Mouse (Mus musculus) activated CD4-positive, CD25-positive, alpha-beta regulatory T cell (primary cell): ENCODE measurements around the gene Tfap4. TPM values are rescaled to one million over a fixed set of nuclear protein-coding genes. Genes with fewer than 3 reads are reported as not detected.

Experiments used
- polyA plus RNA-seq, 2 experiments: library from polyadenylated mRNA; unstranded; fragments of 100-300 nt; shearing (Covaris generic); gene quantifications; one replicate each; pipeline ENCODE4 v1.2.1; 2017

The Tfap4 gene
- polyA plus RNA-seq: 1 to 10 TPM; 1.3 to 1.9 TPM

DNA sequence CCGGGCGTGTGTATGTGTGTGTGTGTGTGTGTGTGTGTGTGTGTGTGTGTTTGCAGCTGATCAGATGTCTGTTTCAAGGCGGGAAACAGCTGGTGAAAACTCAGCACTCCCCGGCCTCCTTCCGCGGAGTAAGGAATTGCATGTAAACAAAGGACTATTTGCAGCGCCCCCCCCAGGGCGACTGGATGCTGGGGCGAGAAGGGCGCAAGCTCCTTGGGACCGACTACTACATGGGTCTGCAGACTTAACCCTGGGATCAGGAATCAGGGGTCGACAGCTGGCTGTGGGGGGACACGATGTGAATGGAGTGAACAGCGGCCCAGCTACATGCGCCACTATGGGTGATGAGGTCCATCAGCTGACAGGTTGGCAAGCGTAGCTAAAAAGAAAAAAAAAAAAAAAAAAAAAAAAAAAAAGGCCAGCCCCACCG lies at the start of gene Tfap4:
Gene Tfap4, minus strand, starts transcription at position 140 of the 430 bp plus-strand sequence.

DNA sequence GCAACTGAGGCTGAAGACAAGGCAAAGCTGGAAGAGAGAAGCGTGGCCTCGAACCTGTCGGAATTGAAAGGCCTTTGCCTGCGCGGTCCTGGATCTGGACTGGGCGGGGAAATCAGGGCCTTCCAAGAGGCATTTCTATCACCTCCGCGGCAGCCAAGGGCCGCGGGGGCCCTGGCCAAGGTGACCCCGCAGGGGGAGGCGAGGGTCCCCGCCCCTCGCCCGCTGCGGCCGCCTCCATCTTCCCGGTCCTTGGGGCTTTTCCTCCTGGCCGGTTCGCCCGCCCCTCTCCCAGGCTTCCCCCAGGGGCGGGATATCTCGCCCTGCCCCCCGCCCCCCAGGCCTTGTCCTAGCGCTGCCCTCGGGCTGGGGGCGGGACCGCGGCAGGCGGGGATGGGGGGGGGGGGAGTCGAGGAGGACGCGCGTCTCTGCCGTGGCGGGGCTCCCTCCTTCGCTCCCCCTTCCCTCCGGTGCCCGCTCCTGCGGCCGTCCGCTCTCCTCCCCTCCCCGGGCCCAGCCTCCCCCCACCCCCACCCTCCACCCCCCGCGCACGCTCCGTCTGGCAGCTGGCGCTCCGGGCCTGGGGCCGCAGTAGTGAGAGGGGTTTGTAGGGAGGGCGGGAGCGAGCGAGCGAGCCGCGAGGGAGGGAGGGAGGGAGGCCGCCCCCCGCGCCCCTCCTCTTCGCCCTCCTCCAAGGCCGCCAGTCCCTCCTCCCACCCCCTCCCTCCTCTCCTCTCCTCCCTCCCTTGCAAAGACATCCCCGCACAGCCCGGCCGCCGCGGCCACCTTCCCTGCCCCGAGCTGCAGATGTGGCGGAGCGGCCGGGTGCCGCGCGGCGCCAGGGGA lies 34.5 kb upstream of the Tfap4 start, which contains the start of gene Glis2:
Gene Glis2, plus strand, starts transcription at position 743 of the 843 bp plus-strand sequence.

DNA sequence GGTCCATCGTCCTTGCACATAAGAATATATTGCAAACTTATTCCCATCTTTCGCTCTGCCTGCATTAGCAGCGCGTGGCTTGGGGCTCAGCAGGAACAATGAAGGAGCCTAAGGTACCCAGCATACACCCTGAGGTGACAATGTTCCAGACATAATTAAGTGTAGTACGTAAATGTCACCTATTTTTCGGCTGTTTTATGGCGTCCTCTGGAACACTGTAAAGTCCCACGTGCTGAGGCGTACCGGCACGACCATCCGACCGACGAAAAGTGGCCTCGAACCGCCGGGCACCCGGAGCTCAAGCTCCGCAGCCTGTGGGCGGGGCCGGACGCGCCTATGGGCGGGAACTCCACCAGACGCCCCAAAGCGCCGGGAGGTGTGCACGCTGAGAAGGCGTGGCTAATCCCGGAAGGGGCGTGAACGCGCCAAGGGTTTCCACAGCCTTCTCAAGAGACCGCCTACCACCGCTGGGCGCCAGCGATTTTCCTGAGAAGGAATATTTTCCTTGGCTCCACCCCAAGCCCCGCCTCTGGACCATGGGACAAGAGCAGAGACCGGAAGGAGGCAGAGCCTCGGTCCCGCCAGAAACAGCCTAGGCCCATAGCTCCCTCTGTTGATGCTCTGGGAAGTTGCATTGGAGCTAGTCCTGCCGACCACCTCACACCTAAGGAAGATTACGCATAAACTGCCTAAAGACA lies 18.0 kb downstream of the Tfap4 start, which contains the start of gene Srl:
Gene Srl, minus strand, starts transcription at position 316 of the 698 bp plus-strand sequence.

Other genes with a start within 250 kb of the Tfap4 start
- 1 to 10 TPM in 1 of 2 experiments, under 1 TPM in 1; 0.26 to 1.2 TPM for gene Adcy9, start 139.4 kb downstream of the Tfap4 start, polyA plus RNA-seq
- gene Srl, start 18.0 kb downstream of the Tfap4 start, polyA plus RNA-seq: under 1 TPM; 0.10 to 0.50 TPM
- gene Glis2, start 34.9 kb upstream of the Tfap4 start, polyA plus RNA-seq: 1 to 10 TPM in 1 of 2 experiments, under 1 TPM in 1; 0.23 to 1.2 TPM
- 10 to 100 TPM in 1 of 2 experiments, 1 to 10 TPM in 1; 9.9 to 10.0 TPM for gene Pam16, start 65.1 kb upstream of the Tfap4 start, polyA plus RNA-seq
- gene Vasn, start 80.1 kb upstream of the Tfap4 start, polyA plus RNA-seq: 1 to 10 TPM in 1 of 2 experiments, under 1 TPM in 1; 0.47 to 1.5 TPM
- gene Dnaja3, start 80.1 kb upstream of the Tfap4 start, polyA plus RNA-seq: 10 to 100 TPM; 32.8 to 35.8 TPM
- 100 to 1,000 TPM in 1 of 2 experiments, 10 to 100 TPM in 1; 82.0 to 176 TPM for gene Coro7, start 119.9 kb upstream of the Tfap4 start, polyA plus RNA-seq
- gene Nmral1, start 159.5 kb upstream of the Tfap4 start, polyA plus RNA-seq: 10 to 100 TPM; 13.8 to 24.6 TPM
- 100 to 1,000 TPM in 1 of 2 experiments, 10 to 100 TPM in 1; 90.8 to 101 TPM for gene Hmox2, start 166.5 kb upstream of the Tfap4 start, polyA plus RNA-seq
- gene Cdip1, start 230.4 kb upstream of the Tfap4 start, polyA plus RNA-seq: 10 to 100 TPM; 27.8 to 50.8 TPM